Mouse (Mus musculus) heart, adult 11 months (tissue): ENCODE results near the gene Olfr571.

Source experiments
- DNase-seq: peaks from one replicate; pipeline ENCODE4 v3.0.0; 2022

The Olfr571 gene

GRCm38 (mm10) chr7:102917032-102917875 lies at the start of gene Olfr571:
Olfr571 (minus strand) TSS chr7:102917536.
- no peak for DNase-seq

GRCm38 (mm10) chr7:102962360-102962759 lies 45.0 kb upstream of the Olfr571 start, which contains the start of gene Olfr576:
Olfr576 (plus strand) TSS chr7:102962660.
- no peak for DNase-seq

GRCm38 (mm10) chr7:102958593-102958992 lies 41.3 kb upstream of the Olfr571 start, which contains the start of gene Olfr575:
Olfr575 (minus strand) TSS chr7:102958775.
- DNase-seq, result no peak

GRCm38 (mm10) chr7:102958137-102958536 lies 40.8 kb upstream of the Olfr571 start:
- no peak for DNase-seq

GRCm38 (mm10) chr7:102950732-102951131 lies 33.4 kb upstream of the Olfr571 start:
- no peak for DNase-seq

GRCm38 (mm10) chr7:102948167-102948566 lies 30.8 kb upstream of the Olfr571 start, which contains the start of gene Olfr574:
Olfr574 (plus strand) TSS chr7:102948467.
- no peak for DNase-seq

- DNase-seq, result no peak
These were observed 26.1 kb upstream of the Olfr571 start for GRCm38 (mm10) chr7:102943417-102943816.

- no peak for DNase-seq
These were observed 25.1 kb upstream of the Olfr571 start, which contains the start of gene Olfr573-ps1 for GRCm38 (mm10) chr7:102942475-102942874. Olfr573-ps1 (minus strand) TSS chr7:102942575.

GRCm38 (mm10) chr7:102927105-102927504 lies 9.8 kb upstream of the Olfr571 start:
- DNase-seq, result no peak

- no peak for DNase-seq
These were observed 6.8 kb upstream of the Olfr571 start, which contains the start of gene Olfr572 for GRCm38 (mm10) chr7:102924109-102924508. Olfr572 (plus strand) TSS chr7:102924409.

GRCm38 (mm10) chr7:102919632-102920031 lies 2.3 kb upstream of the Olfr571 start:
- no peak for DNase-seq

- DNase-seq, result no peak
These were observed 931 bp downstream of the Olfr571 start for GRCm38 (mm10) chr7:102916405-102916804.

GRCm38 (mm10) chr7:102915261-102915660 lies 2.1 kb downstream of the Olfr571 start:
- DNase-seq, result no peak

GRCm38 (mm10) chr7:102890782-102891181 lies 26.6 kb downstream of the Olfr571 start, which contains the start of gene Olfr569:
Olfr569 (minus strand) TSS chr7:102890882.
- no peak for DNase-seq

- DNase-seq, result no peak
These were observed 40.5 kb downstream of the Olfr571 start, which contains the start of gene Olfr568 for GRCm38 (mm10) chr7:102876822-102877221. Olfr568 (plus strand) TSS chr7:102877122.

GRCm38 (mm10) chr7:102858665-102859064 lies 58.7 kb downstream of the Olfr571 start, which contains the start of gene Olfr566:
Olfr566 (minus strand) TSS chr7:102858765.
- DNase-seq, result no peak

- DNase-seq, result no peak
These were observed 61.5 kb downstream of the Olfr571 start for GRCm38 (mm10) chr7:102855807-102856206.
